In the genomic region with DNA sequence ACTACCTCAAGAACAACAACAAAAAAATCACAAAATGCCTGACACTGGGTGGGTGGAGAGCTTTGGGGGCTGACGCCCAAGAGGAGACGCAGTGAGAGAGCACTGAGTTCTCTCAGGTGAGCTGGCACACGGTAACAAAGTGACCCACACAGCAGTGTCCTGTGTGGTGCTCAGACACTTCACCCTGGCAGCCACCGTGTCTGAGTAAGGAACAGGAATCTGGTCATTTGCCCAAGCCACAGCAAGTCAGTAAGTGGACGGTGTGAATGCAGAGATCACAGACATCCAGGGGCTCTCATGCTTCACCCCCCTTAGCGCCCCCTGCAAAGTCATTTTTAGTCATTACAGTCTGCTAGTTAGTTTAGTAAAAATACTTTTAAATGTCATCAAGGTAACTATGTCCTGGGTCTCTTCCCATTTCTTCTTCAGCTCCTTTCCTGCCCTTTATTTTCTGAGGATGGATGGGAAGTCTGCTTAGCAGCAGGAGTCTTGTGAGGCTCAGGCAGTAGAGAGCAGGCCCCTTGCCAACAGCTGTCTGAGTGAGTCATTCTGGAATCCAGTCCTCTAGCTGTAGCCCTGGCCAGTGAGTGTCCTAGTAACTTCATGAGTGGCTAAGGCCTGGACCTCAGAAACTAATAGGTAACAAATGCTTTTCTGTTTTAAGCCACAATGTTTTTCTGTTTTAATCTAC, we compare ENCODE assay signal across 9 mouse cellular contexts. TPM values are rescaled to one million over a fixed set of nuclear protein-coding genes. Genes with fewer than 3 reads are reported as not detected.
DNase-seq lines count a peak whose midpoint lies in the region; ATAC-seq and TF ChIP-seq lines count a peak whose summit lies in the region.
"Had no signal": no experiment of that assay in that cellular context is flagged by ENCODE, and none has a peak within 500 bp of the region (broad histone marks: within the 10 kb centered on the region; RNA-seq: fewer than 3 reads in every experiment).

No protein-coding gene starts in this region.

- no peaks in the 10 kb centered on the region for H3K27me3 ChIP-seq in kidney, adult 2 months (replicated peaks; ENCODE audit: control insufficient read depth, insufficient read depth, low read length)
- no peaks in the 10 kb centered on the region for H3K27me3 ChIP-seq in kidney, embryonic 15.5 days
- H3K27me3 ChIP-seq in heart, postnatal 0 days (ENCODE audit: control insufficient read depth, insufficient read depth, low read length), result no peaks in the 10 kb centered on the region
- no peaks in the 10 kb centered on the region for H3K27me3 ChIP-seq in forebrain, embryonic 12.5 days
- H3K27me3 ChIP-seq: midbrain, embryonic 12.5 days had no signal

- H3K4me1 ChIP-seq in kidney, adult 2 months (ENCODE audit: control insufficient read depth, insufficient read depth, low read length), result no peaks in the 10 kb centered on the region
- H3K4me1 ChIP-seq in kidney, embryonic 15.5 days, result no peaks in the 10 kb centered on the region
- H3K4me1 ChIP-seq in heart, postnatal 0 days (ENCODE audit: control insufficient read depth, insufficient read depth), result no peaks in the 10 kb centered on the region
- H3K4me1 ChIP-seq in forebrain, embryonic 12.5 days, result no peaks in the 10 kb centered on the region
- H3K4me1 ChIP-seq: midbrain, embryonic 12.5 days had no signal

- TF ChIP-seq CTCF in kidney, adult 2 months (conservative IDR thresholded peaks at IDR 0.05; ENCODE audit: insufficient read depth, insufficient read length, low read depth, low read length), result no peak
- no peak for TF ChIP-seq CTCF in heart, postnatal 0 days (IDR thresholded peaks at IDR 0.05; ENCODE audit: low read depth)

- peak; percentile 38 for DNase-seq in kidney, adult 2 months
- peak; percentile 68 for DNase-seq in MN1 (ENCODE audit: low spot score)
- peak; percentile 28 for DNase-seq in cerebellum, adult 9-11 months
- DNase-seq in heart, postnatal 0 days (ENCODE audit: low spot score), result peak; percentile 67
- DNase-seq in ovary, postnatal 36 days (ENCODE audit: low spot score), result peak; percentile 63
- DNase-seq in thymus, postnatal 4 days, result no peak

- 79% methylated on average over 6 of the region's 6 CpGs for WGBS in kidney, adult 2 months
- WGBS in kidney, embryonic 15.5 days, result 85% methylated on average over 6 of the region's 6 CpGs
- WGBS in heart, postnatal 0 days, result 66% methylated on average over 6 of the region's 6 CpGs
- 88% methylated on average over 6 of the region's 6 CpGs for WGBS in forebrain, embryonic 12.5 days

- TF ChIP-seq POLR2A in kidney, adult 2 months (IDR thresholded peaks at IDR 0.05; ENCODE audit: low read depth, low read length), result no peak

- no peaks in the 10 kb centered on the region for H3K9me3 ChIP-seq in kidney, embryonic 15.5 days (replicated peaks)
- H3K9me3 ChIP-seq in heart, postnatal 0 days (replicated peaks; ENCODE audit: control insufficient read depth, low read length), result no peaks in the 10 kb centered on the region
- no peaks in the 10 kb centered on the region for H3K9me3 ChIP-seq in forebrain, embryonic 12.5 days
- H3K9me3 ChIP-seq: midbrain, embryonic 12.5 days had no signal

- H3K4me3 ChIP-seq in kidney, adult 2 months (ENCODE audit: insufficient read depth, low read depth, low read length), result no peak overlapping the region
- no peak overlapping the region for H3K4me3 ChIP-seq in kidney, embryonic 15.5 days (replicated peaks)
- H3K4me3 ChIP-seq in heart, postnatal 0 days (ENCODE audit: low read depth, low read length), result no peak overlapping the region
- no peak overlapping the region for H3K4me3 ChIP-seq in forebrain, embryonic 12.5 days (replicated peaks)
- H3K4me3 ChIP-seq: midbrain, embryonic 12.5 days had no signal

- TF ChIP-seq EP300 in heart, postnatal 0 days (IDR thresholded peaks at IDR 0.05; ENCODE audit: low read depth), result no peak

- H3K36me3 ChIP-seq in kidney, adult 2 months (ENCODE audit: control insufficient read depth, insufficient read depth, low read length), result no peaks in the 10 kb centered on the region
- peaks cover 76% of the 10 kb centered on the region for H3K36me3 ChIP-seq in kidney, embryonic 15.5 days
- H3K36me3 ChIP-seq in heart, postnatal 0 days (replicated peaks; ENCODE audit: control insufficient read depth, insufficient read depth, low read length), result peaks cover 46% of the 10 kb centered on the region
- peaks cover 40% of the 10 kb centered on the region for H3K36me3 ChIP-seq in forebrain, embryonic 12.5 days (replicated peaks)

- H3K4me2 ChIP-seq in kidney, embryonic 15.5 days, result no peak overlapping the region
- H3K4me2 ChIP-seq in heart, postnatal 0 days (ENCODE audit: low read depth, low read length), result no peak overlapping the region
- H3K4me2 ChIP-seq in forebrain, embryonic 12.5 days, result no peak overlapping the region
- H3K4me2 ChIP-seq: midbrain, embryonic 12.5 days had no signal

- no peak for ATAC-seq in kidney, embryonic 15.5 days (replicated peaks; ENCODE audit: low FRiP score)
- peak; percentile 68 for ATAC-seq in heart, postnatal 0 days (ENCODE audit: insufficient read depth, low read depth)
- ATAC-seq in forebrain, embryonic 12.5 days (ENCODE audit: low FRiP score), result no peak

- H3K27ac ChIP-seq in kidney, adult 2 months (ENCODE audit: insufficient read depth, low read depth, low read length), result no peak overlapping the region
- H3K27ac ChIP-seq in kidney, embryonic 15.5 days, result no peak overlapping the region
- H3K27ac ChIP-seq in heart, postnatal 0 days (ENCODE audit: low read depth), result peak overlapping the region; percentile 69
- H3K27ac ChIP-seq in forebrain, embryonic 12.5 days, result no peak overlapping the region
- H3K27ac ChIP-seq: midbrain, embryonic 12.5 days had no signal

- no peak overlapping the region for H3K9ac ChIP-seq in kidney, embryonic 15.5 days
- no peak overlapping the region for H3K9ac ChIP-seq in heart, postnatal 0 days (replicated peaks; ENCODE audit: low read depth, low read length)
- no peak overlapping the region for H3K9ac ChIP-seq in forebrain, embryonic 12.5 days
- H3K9ac ChIP-seq: midbrain, embryonic 12.5 days had no signal

RNA-seq across cellular contexts. Expression of gene Hectd1, which starts 53.4 kb away (rescaled TPM):
- 18.2 and 20.6 TPM in 2 replicates for polyA plus RNA-seq in kidney, adult 2 months (2012; rRNA removed)
- 36.4 and 40.8 TPM in 2 replicates for polyA plus RNA-seq in kidney, embryonic 15.5 days (2015; fragmentation: Nextera tagmentation; extraction: Ambion mirVana)
- total RNA-seq in heart, postnatal 0 days (2014; rRNA removed; ENCODE audit: low replicate concordance), result 71.1 and 72.3 TPM in 2 replicates
- 24.3 and 27.1 TPM in 2 replicates for polyA plus RNA-seq in heart, postnatal 0 days (2015; fragmentation: Nextera tagmentation; extraction: Ambion mirVana)
- polyA plus RNA-seq in forebrain, embryonic 12.5 days (2016; fragmentation: Nextera tagmentation; extraction: Ambion mirVana), result 41.5 and 44.9 TPM in 2 replicates
